Mouse (Mus musculus): ENCODE data around the gene Hrg. TPM values are rescaled to one million over a fixed set of nuclear protein-coding genes. Genes with fewer than 3 reads are reported as not detected.

Gene Hrg
- not detected in 2 replicates for polyA plus RNA-seq (2015; fragmentation: Nextera tagmentation; extraction: Ambion mirVana)

- no peak within 1 kb of the TSS for H3K9ac ChIP-seq
- no peaks in the 10 kb centered on the region for H3K36me3 ChIP-seq
- no peak for ATAC-seq (replicated peaks; ENCODE audit: insufficient number of reproducible peaks, insufficient read depth, low FRiP score, low read depth)
- H3K4me3 ChIP-seq: no peak within 1 kb of the TSS
- no peaks in the 10 kb centered on the region for H3K4me1 ChIP-seq (replicated peaks)
- 87% methylated on average over 6 of the region's 6 CpGs for WGBS
- no peak within 1 kb of the TSS for H3K4me2 ChIP-seq
- no peaks in the 10 kb centered on the region for H3K27me3 ChIP-seq
- H3K9me3 ChIP-seq (replicated peaks): no peaks in the 10 kb centered on the region
- no peak within 1 kb of the TSS for H3K27ac ChIP-seq
Measured at GRCm38 (mm10) chr16:22950840-22951395, at the start of gene Hrg. TSS of gene Hrg (plus strand) at chr16:22951072.

- H3K4me3 ChIP-seq: no peak overlapping the region
- H3K9me3 ChIP-seq (replicated peaks): no peaks in the 10 kb centered on the region
- no peak overlapping the region for H3K9ac ChIP-seq
- WGBS: 62% methylated on average over 3 of the region's 3 CpGs
- no peak for ATAC-seq (replicated peaks; ENCODE audit: insufficient number of reproducible peaks, insufficient read depth, low FRiP score, low read depth)
- no peak overlapping the region for H3K4me2 ChIP-seq
- no peaks in the 10 kb centered on the region for H3K36me3 ChIP-seq
- H3K27ac ChIP-seq: no peak overlapping the region
- H3K27me3 ChIP-seq: no peaks in the 10 kb centered on the region
- no peaks in the 10 kb centered on the region for H3K4me1 ChIP-seq (replicated peaks)
Measured at GRCm38 (mm10) chr16:22901326-22901725, 49.5 kb upstream of the Hrg start.

- no peak overlapping the region for H3K4me2 ChIP-seq
- H3K36me3 ChIP-seq: no peaks in the 10 kb centered on the region
- no peak overlapping the region for H3K4me3 ChIP-seq
- H3K9ac ChIP-seq: no peak overlapping the region
- H3K4me1 ChIP-seq (replicated peaks): no peaks in the 10 kb centered on the region
- WGBS: 82% methylated on average over 6 of the region's 6 CpGs
- no peak overlapping the region for H3K27ac ChIP-seq
- H3K9me3 ChIP-seq (replicated peaks): no peaks in the 10 kb centered on the region
- H3K27me3 ChIP-seq: no peaks in the 10 kb centered on the region
- ATAC-seq (replicated peaks; ENCODE audit: insufficient number of reproducible peaks, insufficient read depth, low FRiP score, low read depth): no peak
Measured at GRCm38 (mm10) chr16:22909290-22909689, 41.6 kb upstream of the Hrg start.

GRCm38 (mm10) chr16:22911986-22912385 lies 38.9 kb upstream of the Hrg start:
- H3K4me2 ChIP-seq: no peak overlapping the region
- no peaks in the 10 kb centered on the region for H3K36me3 ChIP-seq
- H3K4me1 ChIP-seq (replicated peaks): no peaks in the 10 kb centered on the region
- no peak overlapping the region for H3K4me3 ChIP-seq
- no peaks in the 10 kb centered on the region for H3K27me3 ChIP-seq
- no peaks in the 10 kb centered on the region for H3K9me3 ChIP-seq (replicated peaks)
- WGBS: 86% methylated on average over 3 of the region's 3 CpGs
- H3K27ac ChIP-seq: no peak overlapping the region
- no peak overlapping the region for H3K9ac ChIP-seq
- no peak for ATAC-seq (replicated peaks; ENCODE audit: insufficient number of reproducible peaks, insufficient read depth, low FRiP score, low read depth)

GRCm38 (mm10) chr16:22912886-22913285 lies 38.0 kb upstream of the Hrg start:
- no peak overlapping the region for H3K4me3 ChIP-seq
- H3K9me3 ChIP-seq (replicated peaks): no peaks in the 10 kb centered on the region
- no peak overlapping the region for H3K27ac ChIP-seq
- H3K4me1 ChIP-seq (replicated peaks): no peaks in the 10 kb centered on the region
- no peak overlapping the region for H3K9ac ChIP-seq
- no peak overlapping the region for H3K4me2 ChIP-seq
- WGBS: 58% methylated on average over 6 of the region's 6 CpGs
- H3K36me3 ChIP-seq: no peaks in the 10 kb centered on the region
- H3K27me3 ChIP-seq: no peaks in the 10 kb centered on the region
- no peak for ATAC-seq (replicated peaks; ENCODE audit: insufficient number of reproducible peaks, insufficient read depth, low FRiP score, low read depth)

- Histone ChIP-seq H3K4me3 (no peak overlapping the region), H3K4me2 (no peak overlapping the region), H3K9ac (no peak overlapping the region), H3K36me3 (no peaks in the 10 kb centered on the region), H3K4me1 (replicated peaks) (no peaks in the 10 kb centered on the region), H3K27ac (no peak overlapping the region), H3K9me3 (replicated peaks) (no peaks in the 10 kb centered on the region), H3K27me3 (no peaks in the 10 kb centered on the region)
- ATAC-seq (replicated peaks; ENCODE audit: insufficient number of reproducible peaks, insufficient read depth, low FRiP score, low read depth): no peak
Measured at GRCm38 (mm10) chr16:22914276-22914675, 36.6 kb upstream of the Hrg start.

GRCm38 (mm10) chr16:22918034-22918433 lies 32.8 kb upstream of the Hrg start, which contains the start of gene Fetub:
TSS of gene Fetub (plus strand) at chr16:22918334.
- ATAC-seq (replicated peaks; ENCODE audit: insufficient number of reproducible peaks, insufficient read depth, low FRiP score, low read depth): no peak
- WGBS: 75% methylated on average over 5 of the region's 5 CpGs
- no peaks in the 10 kb centered on the region for H3K9me3 ChIP-seq (replicated peaks)
- H3K27ac ChIP-seq: no peak within 1 kb of the TSS
- H3K4me1 ChIP-seq (replicated peaks): no peaks in the 10 kb centered on the region
- H3K36me3 ChIP-seq: no peaks in the 10 kb centered on the region
- H3K4me2 ChIP-seq: no peak within 1 kb of the TSS
- H3K9ac ChIP-seq: no peak within 1 kb of the TSS
- no peaks in the 10 kb centered on the region for H3K27me3 ChIP-seq
- no peak within 1 kb of the TSS for H3K4me3 ChIP-seq

- Histone ChIP-seq H3K4me3 (no peak overlapping the region), H3K27me3 (no peaks in the 10 kb centered on the region), H3K4me1 (replicated peaks) (no peaks in the 10 kb centered on the region), H3K9me3 (replicated peaks) (no peaks in the 10 kb centered on the region), H3K9ac (no peak overlapping the region), H3K4me2 (no peak overlapping the region), H3K36me3 (no peaks in the 10 kb centered on the region), H3K27ac (no peak overlapping the region)
- 74% methylated on average over 15 of the region's 15 CpGs for WGBS
- ATAC-seq (replicated peaks; ENCODE audit: insufficient number of reproducible peaks, insufficient read depth, low FRiP score, low read depth): no peak
Measured at GRCm38 (mm10) chr16:22918664-22919312, 32.1 kb upstream of the Hrg start.

- no peak overlapping the region for H3K4me3 ChIP-seq
- no peaks in the 10 kb centered on the region for H3K9me3 ChIP-seq (replicated peaks)
- H3K4me1 ChIP-seq (replicated peaks): no peaks in the 10 kb centered on the region
- WGBS: 47% methylated on average over 18 of the region's 18 CpGs
- H3K9ac ChIP-seq: no peak overlapping the region
- no peak for ATAC-seq (replicated peaks; ENCODE audit: insufficient number of reproducible peaks, insufficient read depth, low FRiP score, low read depth)
- H3K4me2 ChIP-seq: no peak overlapping the region
- H3K27me3 ChIP-seq: no peaks in the 10 kb centered on the region
- H3K36me3 ChIP-seq: no peaks in the 10 kb centered on the region
- no peak overlapping the region for H3K27ac ChIP-seq
Measured at GRCm38 (mm10) chr16:22919971-22920854, 30.7 kb upstream of the Hrg start.

GRCm38 (mm10) chr16:22921761-22922160 lies 29.1 kb upstream of the Hrg start:
- no peak overlapping the region for H3K4me2 ChIP-seq
- H3K27me3 ChIP-seq: no peaks in the 10 kb centered on the region
- no peaks in the 10 kb centered on the region for H3K36me3 ChIP-seq
- H3K27ac ChIP-seq: no peak overlapping the region
- ATAC-seq (replicated peaks; ENCODE audit: insufficient number of reproducible peaks, insufficient read depth, low FRiP score, low read depth): no peak
- no peak overlapping the region for H3K9ac ChIP-seq
- no peaks in the 10 kb centered on the region for H3K4me1 ChIP-seq (replicated peaks)
- 89% methylated on average over 5 of the region's 5 CpGs for WGBS
- H3K4me3 ChIP-seq: no peak overlapping the region
- H3K9me3 ChIP-seq (replicated peaks): no peaks in the 10 kb centered on the region

GRCm38 (mm10) chr16:22922433-22922832 lies 28.4 kb upstream of the Hrg start:
- H3K4me2 ChIP-seq: no peak overlapping the region
- H3K27ac ChIP-seq: no peak overlapping the region
- H3K9me3 ChIP-seq (replicated peaks): no peaks in the 10 kb centered on the region
- H3K9ac ChIP-seq: no peak overlapping the region
- no peak overlapping the region for H3K4me3 ChIP-seq
- no peaks in the 10 kb centered on the region for H3K36me3 ChIP-seq
- no peak for ATAC-seq (replicated peaks; ENCODE audit: insufficient number of reproducible peaks, insufficient read depth, low FRiP score, low read depth)
- no peaks in the 10 kb centered on the region for H3K27me3 ChIP-seq
- no peaks in the 10 kb centered on the region for H3K4me1 ChIP-seq (replicated peaks)
- WGBS: 79% methylated on average over 4 of the region's 4 CpGs

All from heart, embryonic 15.5 days (tissue).